Mouse (Mus musculus): ENCODE measurements around the gene Pcolce.

DNA sequence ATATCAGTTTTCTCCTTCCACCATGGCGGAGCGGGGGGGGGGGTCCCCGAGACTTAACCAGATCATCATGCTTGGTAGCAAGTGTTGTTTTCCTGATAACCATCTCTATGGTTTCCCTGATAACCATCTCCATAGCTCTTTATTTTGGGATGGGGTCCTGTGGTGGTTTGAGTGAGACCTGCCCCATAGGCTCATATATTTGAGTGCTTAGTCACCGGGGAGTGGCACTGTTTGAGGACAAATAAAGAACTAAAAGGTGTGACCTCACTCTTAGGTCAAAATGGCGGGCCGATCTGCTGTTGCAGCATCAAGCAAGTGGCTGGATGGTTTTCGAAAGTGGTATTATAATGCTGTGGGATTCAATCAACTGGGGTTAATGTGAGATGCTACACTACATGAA, 1.8 kb upstream of the Pcolce start:
- no peak for TF ChIP-seq EP300 (IDR thresholded peaks at IDR 0.05; ENCODE audit: low read depth)
- no peak for TF ChIP-seq CTCF (IDR thresholded peaks at IDR 0.05; ENCODE audit: low read depth)

Measured in liver, embryonic 14.5 days (tissue).